In the genomic region with DNA sequence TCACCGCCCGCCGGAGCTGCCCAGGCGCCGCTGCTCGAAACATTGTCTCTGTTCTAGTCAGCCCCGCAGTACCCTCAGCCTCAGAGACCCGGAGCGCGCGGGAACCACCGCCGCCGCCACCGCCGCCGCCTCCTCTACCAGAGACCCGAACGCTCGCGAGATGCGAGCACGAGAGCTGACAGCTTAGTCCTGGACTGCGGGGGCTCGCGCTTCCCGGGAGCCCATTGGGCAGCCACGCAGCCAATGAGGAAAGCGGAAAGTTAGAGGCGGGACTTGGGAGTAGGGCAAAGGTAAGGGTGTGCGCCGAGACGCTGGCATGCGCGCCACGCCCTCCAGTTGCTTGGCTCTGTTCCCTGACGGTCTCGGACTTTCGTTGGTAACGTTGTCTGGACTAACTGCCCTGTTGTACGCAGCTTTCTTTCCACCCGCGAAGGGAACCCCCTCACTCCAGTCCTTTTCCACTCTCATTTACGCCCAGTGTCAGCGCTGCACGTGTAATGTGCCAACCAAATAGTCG, we compare ENCODE assay signal across 8 mouse cellular contexts. TPM values are rescaled to one million over a fixed set of nuclear protein-coding genes. Genes with fewer than 3 reads are reported as not detected.
A peak's percentile ranks its signal among the peaks of the same experiment; 100 is the strongest.
DNase-seq lines count a peak whose midpoint lies in the region; ATAC-seq and TF ChIP-seq lines count a peak whose summit lies in the region.

A gene (minus strand): TSS at position 217 of the 517 bp plus-strand sequence.

- no peaks in the 10 kb centered on the region for H3K9me3 ChIP-seq in embryonic facial prominence, embryonic 15.5 days (replicated peaks)
- H3K9me3 ChIP-seq in limb, embryonic 14.5 days (ENCODE audit: control insufficient read depth, low read length): no peaks in the 10 kb centered on the region
- H3K9me3 ChIP-seq in midbrain, postnatal 0 days (ENCODE audit: low read length): no peaks in the 10 kb centered on the region

- no peaks in the 10 kb centered on the region for H3K36me3 ChIP-seq in embryonic facial prominence, embryonic 15.5 days
- no peaks in the 10 kb centered on the region for H3K36me3 ChIP-seq in limb, embryonic 14.5 days (ENCODE audit: control insufficient read depth, insufficient read depth, low read length)
- H3K36me3 ChIP-seq in midbrain, postnatal 0 days (ENCODE audit: insufficient read depth, low read length): no peaks in the 10 kb centered on the region

- H3K27ac ChIP-seq in bone marrow, adult 2 months (ENCODE audit: control insufficient read depth, insufficient read depth, low read depth, low read length, poor library complexity): peak within 1 kb of the TSS; percentile 81
- peak within 1 kb of the TSS; percentile 93 for H3K27ac ChIP-seq in embryonic facial prominence, embryonic 15.5 days (replicated peaks)
- H3K27ac ChIP-seq in limb, embryonic 14.5 days (replicated peaks; ENCODE audit: low read depth, low read length): peak within 1 kb of the TSS; percentile 86
- H3K27ac ChIP-seq in midbrain, postnatal 0 days (ENCODE audit: low read depth, low read length): peak within 1 kb of the TSS; percentile 66

- TF ChIP-seq POLR2A in bone marrow, adult 2 months (IDR thresholded peaks at IDR 0.05; ENCODE audit: borderline replicate concordance, control insufficient read depth, low read depth, low read length): peak; percentile 60; the same call in 1 of the 2 replicates
- TF ChIP-seq POLR2A in limb, embryonic 14.5 days (IDR thresholded peaks at IDR 0.05; ENCODE audit: borderline replicate concordance, extremely low read depth, insufficient read depth, insufficient read length): peak; percentile 37; the same call in 1 of the 2 replicates

- under 1% methylated on average over 47 of the region's 47 CpGs for WGBS in bone marrow, adult 2 months
- under 1% methylated on average over 47 of the region's 47 CpGs for WGBS in embryonic facial prominence, embryonic 15.5 days
- whole genome bisulfite sequencing in limb, embryonic 14.5 days: 1% methylated on average over 43 of the region's 47 CpGs
- WGBS in midbrain, postnatal 0 days: under 1% methylated on average over 47 of the region's 47 CpGs

- 0 out of 2 replicates have a peak, but pooled peaks cover 7% of the 10 kb centered on the region for H3K27me3 ChIP-seq in embryonic facial prominence, embryonic 15.5 days
- no peaks in the 10 kb centered on the region for H3K27me3 ChIP-seq in limb, embryonic 14.5 days (ENCODE audit: control insufficient read depth, insufficient read depth, low read length)
- peaks cover 5% of the 10 kb centered on the region; the same call in 1 of the 2 replicates for H3K27me3 ChIP-seq in midbrain, postnatal 0 days (ENCODE audit: insufficient read depth, low read length)

- peak; percentile 98 for DNase-seq in 416B (ENCODE audit: low read depth)
- peak; percentile 96 for DNase-seq in heart, adult 8-10 months (ENCODE audit: low spot score)
- peak; percentile 98 for DNase-seq in kidney, adult 9 months
- peak; percentile 98 for DNase-seq in limb, embryonic 14.5 days (ENCODE audit: low spot score)
- peak; percentile 97 for DNase-seq in midbrain, postnatal 0 days (ENCODE audit: low spot score)
- peak; percentile 88 to 90 for DNase-seq in spleen, postnatal 14 days (ENCODE audit: low spot score in 2 of 2)

- peak within 1 kb of the TSS; percentile 82 for H3K4me2 ChIP-seq in embryonic facial prominence, embryonic 15.5 days (replicated peaks)
- peak within 1 kb of the TSS; percentile 53 for H3K4me2 ChIP-seq in limb, embryonic 14.5 days (replicated peaks; ENCODE audit: low read depth, low read length, severe bottlenecking)
- peak within 1 kb of the TSS; percentile 98 for H3K4me2 ChIP-seq in midbrain, postnatal 0 days (ENCODE audit: low read depth, low read length, poor library complexity, severe bottlenecking)

- H3K9ac ChIP-seq in embryonic facial prominence, embryonic 15.5 days: peak within 1 kb of the TSS; percentile 94
- H3K9ac ChIP-seq in limb, embryonic 14.5 days (ENCODE audit: low read depth, low read length, severe bottlenecking): peak within 1 kb of the TSS; percentile 93
- peak within 1 kb of the TSS; percentile 80 for H3K9ac ChIP-seq in midbrain, postnatal 0 days (replicated peaks; ENCODE audit: low read length, poor library complexity, severe bottlenecking)

- no peak for TF ChIP-seq CTCF in bone marrow, adult 2 months (IDR thresholded peaks at IDR 0.05; ENCODE audit: control insufficient read depth, insufficient read depth, low read length)
- TF ChIP-seq CTCF in midbrain, postnatal 0 days (IDR thresholded peaks at IDR 0.05): no peak

- peak; percentile 99 for ATAC-seq in embryonic facial prominence, embryonic 15.5 days (ENCODE audit: insufficient number of reproducible peaks, low FRiP score, low TSS enrichment, low read depth)
- ATAC-seq in limb, embryonic 14.5 days (ENCODE audit: low FRiP score, low read depth): peak; percentile 99
- peak; percentile 100 for ATAC-seq in midbrain, postnatal 0 days (ENCODE audit: low FRiP score)

- no peaks in the 10 kb centered on the region for H3K4me1 ChIP-seq in bone marrow, adult 2 months (ENCODE audit: control insufficient read depth, insufficient read depth, low read length)
- peaks cover 16% of the 10 kb centered on the region for H3K4me1 ChIP-seq in embryonic facial prominence, embryonic 15.5 days
- peaks cover 6% of the 10 kb centered on the region for H3K4me1 ChIP-seq in limb, embryonic 14.5 days (ENCODE audit: control insufficient read depth, insufficient read depth, low read length)
- no peaks in the 10 kb centered on the region for H3K4me1 ChIP-seq in midbrain, postnatal 0 days (ENCODE audit: insufficient read depth, low read length)

- peak within 1 kb of the TSS; percentile 83 for H3K4me3 ChIP-seq in bone marrow, adult 2 months (replicated peaks; ENCODE audit: control insufficient read depth, low read depth, low read length)
- peak within 1 kb of the TSS; percentile 91 for H3K4me3 ChIP-seq in embryonic facial prominence, embryonic 15.5 days (replicated peaks)
- peak within 1 kb of the TSS; percentile 95 for H3K4me3 ChIP-seq in limb, embryonic 14.5 days (replicated peaks; ENCODE audit: low read length)
- peak within 1 kb of the TSS; percentile 79 for H3K4me3 ChIP-seq in midbrain, postnatal 0 days (ENCODE audit: low read depth, low read length)

RNA-seq across cellular contexts. Expression of the gene that starts here (rescaled TPM):
- 27.6 and 28.8 TPM in 2 replicates for polyA plus RNA-seq in bone marrow, adult 2 months (2011; ENCODE audit: insufficient read depth, insufficient read length, low replicate concordance, missing spikeins)
- 181 and 189 TPM in 2 replicates for polyA plus RNA-seq in embryonic facial prominence, embryonic 15.5 days (2015; fragmentation: Nextera tagmentation; extraction: Ambion mirVana)
- total RNA-seq in heart, adult 8-10 months (2022): 1,000 to 10,000 TPM in 2 of 4 experiments, 100 to 1,000 TPM in 2; 853 to 1,095 (median 1,008) TPM
- 57.8 and 77.2 TPM in 2 replicates for polyA plus RNA-seq in limb, embryonic 14.5 days (2012; rRNA removed)
- polyA plus RNA-seq in limb, embryonic 14.5 days (2014; fragmentation: Nextera tagmentation; extraction: Ambion mirVana): 185 and 189 TPM in 2 replicates
- total RNA-seq in midbrain, postnatal 0 days (2014; rRNA removed): 11.5 and 13.7 TPM in 2 replicates
- 94.6 and 99.1 TPM in 2 replicates for polyA plus RNA-seq in midbrain, postnatal 0 days (2015; fragmentation: Nextera tagmentation; extraction: Ambion mirVana)

Comparison
In these comparisons a context has a peak if more than half of its experiments do, and no peak if none do; other contexts are left out.
1. Peak in every context shown above with its lines: DNase-seq, ATAC-seq, H3K4me3 ChIP-seq and H3K27ac ChIP-seq.
2. RNA of the gene that starts here (total RNA-seq): 853 to 1,095 TPM in heart, adult 8-10 months; 11.5 to 13.7 TPM in midbrain, postnatal 0 days; every median in the first group is over 10 times any median in the second.